Mouse (Mus musculus) embryonic fibroblast, embryonic 13.5 days (primary cell): ENCODE measurements around the gene Plg.

Experiments used
- CTCF ChIP-seq: IDR thresholded peaks from 2 replicates; pipeline ENCODE4 v1.5.1; 2011; ENCODE audit warnings: mild to moderate bottlenecking, control low read depth, low read length, moderate library complexity, borderline replicate concordance; ENCODE audit not compliant: insufficient read depth
- POLR2A ChIP-seq: IDR thresholded peaks from 2 replicates; pipeline ENCODE4 v1.6.1; 2011; ENCODE audit warnings: low read depth, mild to moderate bottlenecking, control low read depth, low read length, moderate library complexity

DNA sequence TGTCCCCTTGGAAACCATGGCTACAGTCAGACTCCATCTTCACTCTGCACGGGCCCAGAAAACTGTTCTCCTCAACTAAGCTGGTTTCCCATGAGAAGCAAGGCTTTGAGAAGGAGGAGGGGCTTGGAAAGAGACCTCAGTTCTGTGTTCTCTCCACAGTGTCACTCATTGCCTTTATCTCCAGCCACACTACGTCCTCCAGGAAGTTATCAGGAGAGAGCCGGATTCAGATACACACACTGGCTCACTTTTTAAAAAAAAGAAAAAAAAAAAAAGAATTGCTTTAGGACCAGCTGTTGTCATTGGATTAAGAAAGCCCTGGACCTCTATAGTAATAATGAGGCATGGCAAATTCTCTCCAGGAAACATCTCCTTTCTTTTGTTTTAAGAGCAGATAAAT, 48.7 kb downstream of the Plg start:
- TF ChIP-seq POLR2A (no peak), CTCF (no peak)
